Mouse (Mus musculus) gastrocnemius, adult 2 months (tissue): ENCODE results near the gene Aes. TPM values are rescaled to one million over a fixed set of nuclear protein-coding genes. Genes with fewer than 3 reads are reported as not detected.

Source experiments
- DNase-seq: peaks from one replicate; pipeline ENCODE4 v3.0.0; 2022
- H3K27ac ChIP-seq: fragments of 200-600 bp; 2 replicates; pipeline ENCODE4 v1.8.1; 2022; ENCODE audit warnings: mild to moderate bottlenecking
- H3K4me3 ChIP-seq: fragments of 200-600 bp; 2 replicates; pipeline ENCODE4 v1.8.1; 2022; ENCODE audit warnings: mild to moderate bottlenecking, moderate library complexity
- CTCF ChIP-seq: fragments of 200-600 bp; IDR thresholded peaks from 2 replicates; pipeline ENCODE4 v1.8.1; 2022; ENCODE audit warnings: antibody characterized with exemption, mild to moderate bottlenecking, moderate library complexity
- intact Hi-C: fragments of 180-260 bp; cut with DNase I; formaldehyde crosslinking; loops from one replicate; pipeline ENCODE4 v1.15.1; 2025
- total RNA-seq, 2 experiments: library from RNA; stranded (reverse); gene quantifications; 2 replicates each; pipeline ENCODE4 v1.2.3; 2021

Gene Aes
- total RNA-seq, 2 experiments from 2014 or later, result 847 to 871 TPM

- TF ChIP-seq CTCF, result no peak
- intact Hi-C loops, result no loop called here
- DNase-seq, result peak; percentile 61
- Histone ChIP-seq H3K4me3 (peak overlapping the region; percentile 55), H3K27ac (peak overlapping the region; percentile 59)
These were observed 38.1 kb downstream of the Aes start for GRCm38 (mm10) chr10:81597137-81597950.

- intact Hi-C loops, result loop anchor here (2.0 kb wide), 1 partner anchor 24 kb away; the partner anchor contains the start of gene Tle2
- Histone ChIP-seq H3K4me3 (no peak overlapping the region), H3K27ac (no peak overlapping the region)
- no peak for TF ChIP-seq CTCF
- no peak for DNase-seq
These were observed 39.1 kb downstream of the Aes start for GRCm38 (mm10) chr10:81598342-81598741.

GRCm38 (mm10) chr10:81598871-81599270, 39.6 kb downstream of the Aes start:
- no peak for TF ChIP-seq CTCF
- H3K27ac ChIP-seq, result no peak overlapping the region
- no peak overlapping the region for H3K4me3 ChIP-seq
- DNase-seq, result no peak
- intact Hi-C loops, result loop anchor here (2.0 kb wide), 1 partner anchor 24 kb away; the partner anchor contains the start of gene Tle2

- intact Hi-C loops, result loop anchor here (2.0 kb wide), 1 partner anchor 25 kb away; the partner anchor contains the start of gene Tle2
- TF ChIP-seq CTCF, result no peak
- Histone ChIP-seq H3K27ac (no peak overlapping the region), H3K4me3 (no peak overlapping the region)
- DNase-seq, result no peak
These were observed 40.3 kb downstream of the Aes start for GRCm38 (mm10) chr10:81599630-81600029.

- DNase-seq, result no peak
- no peak for TF ChIP-seq CTCF
- intact Hi-C loops, result no loop called here
- peak overlapping the region; percentile 74 for H3K27ac ChIP-seq
- no peak overlapping the region for H3K4me3 ChIP-seq
These were observed 40.8 kb downstream of the Aes start for GRCm38 (mm10) chr10:81600096-81600495.

- no peak for TF ChIP-seq CTCF
- peak within 1 kb of the TSS; percentile 74 for H3K27ac ChIP-seq
- H3K4me3 ChIP-seq, result peak within 1 kb of the TSS; percentile 69
- intact Hi-C loops, result no loop called here
- peak; percentile 97 for DNase-seq
These were observed 41.5 kb downstream of the Aes start, which contains the start of gene Tle6 for GRCm38 (mm10) chr10:81600738-81601203. Tle6 (minus strand) TSS chr10:81601073.

GRCm38 (mm10) chr10:81601396-81601905, 42.2 kb downstream of the Aes start:
- DNase-seq, result no peak
- intact Hi-C loops, result no loop called here
- peak overlapping the region; percentile 74 for H3K27ac ChIP-seq
- no peak for TF ChIP-seq CTCF
- peak overlapping the region; percentile 69 for H3K4me3 ChIP-seq

- TF ChIP-seq CTCF, result peak; percentile 63
- Histone ChIP-seq H3K4me3 (no peak overlapping the region), H3K27ac (peak overlapping the region; percentile 28; the same call in 1 of the 2 replicates)
- intact Hi-C loops, result no loop called here
- no peak for DNase-seq
These were observed 43.5 kb downstream of the Aes start for GRCm38 (mm10) chr10:81602741-81603151.

GRCm38 (mm10) chr10:81604019-81604967, 45.0 kb downstream of the Aes start:
- no peak for DNase-seq
- no peak for TF ChIP-seq CTCF
- peak overlapping the region; percentile 92 for H3K27ac ChIP-seq
- intact Hi-C loops, result loop anchor here (2.0 kb wide), 1 partner anchor 39 kb away; no protein-coding TSS in a partner anchor
- H3K4me3 ChIP-seq, result peak overlapping the region; percentile 92

- peak overlapping the region; percentile 92 for H3K4me3 ChIP-seq
- DNase-seq, result peak; percentile 89
- TF ChIP-seq CTCF, result peak; percentile 74
- peak overlapping the region; percentile 92 for H3K27ac ChIP-seq
- intact Hi-C loops, result loop anchor here (1.0 to 5.0 kb wide), 3 partner anchors 40 to 567 kb away; no protein-coding TSS in a partner anchor
These were observed 45.8 kb downstream of the Aes start for GRCm38 (mm10) chr10:81604968-81605665.

- DNase-seq, result no peak
- no peak for TF ChIP-seq CTCF
- Histone ChIP-seq H3K4me3 (peak overlapping the region; percentile 92), H3K27ac (peak overlapping the region; percentile 92)
- intact Hi-C loops, result loop anchor here (1.0 to 5.0 kb wide), 3 partner anchors 41 to 567 kb away; no protein-coding TSS in a partner anchor
These were observed 46.3 kb downstream of the Aes start for GRCm38 (mm10) chr10:81605666-81605973.
